Mouse (Mus musculus): ENCODE data around the gene C2cd4d. TPM values are rescaled to one million over a fixed set of nuclear protein-coding genes. Genes with fewer than 3 reads are reported as not detected.

The C2cd4d gene
- under 1 TPM in 1 of 2 experiments, not detected in 1; 0.44 TPM for total RNA-seq (2021)
- long read RNA-seq, experiment 1, result 0 reads
- long read RNA-seq, experiment 2, partial matches to known transcripts, result 1 of 1 reads
- long read RNA-seq, experiment 2, other reads (novel, unspliced or antisense), result 0 of 1 reads

- peak within 1 kb of the TSS; percentile 52 for H3K4me3 ChIP-seq
- intact Hi-C loops (cut with DNase I), result loop anchor here (10.0 kb wide), 1 partner anchor 543 kb away; no protein-coding TSS in a partner anchor
- no peak within 1 kb of the TSS for H3K27ac ChIP-seq
- no peak for TF ChIP-seq CTCF (IDR thresholded peaks at IDR 0.05)
- DNase-seq (ENCODE audit: extremely low spot score in 1 of 2, low spot score in 2 of 2), result no peak
Measured at GRCm38 (mm10) chr3:94362138-94362537, at the start of gene C2cd4d. Gene C2cd4d (plus strand): TSS chr3:94362438.

DNA sequence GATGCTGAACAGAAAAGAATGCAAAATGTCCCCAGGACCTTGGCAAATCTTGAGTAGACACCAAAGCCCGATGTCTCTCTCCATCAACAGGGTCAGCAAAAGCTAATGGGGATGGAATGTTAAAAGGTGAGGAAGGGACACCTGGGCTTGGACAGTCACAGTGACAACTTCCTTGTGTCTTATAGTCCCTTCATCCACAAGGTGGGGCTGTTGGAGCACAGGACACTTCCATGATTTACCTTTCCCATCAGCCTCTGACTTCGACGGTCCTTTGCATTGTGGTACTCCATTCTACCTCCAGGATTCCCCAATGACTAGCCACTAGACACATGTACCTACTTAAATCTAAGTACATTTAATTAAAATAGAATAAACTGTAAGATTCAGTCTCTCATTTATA is 33.6 kb upstream of the C2cd4d start:
- H3K4me3 ChIP-seq, result no peak overlapping the region
- DNase-seq (ENCODE audit: extremely low spot score in 1 of 2, low spot score in 2 of 2), result no peak
- intact Hi-C loops (cut with DNase I), result no loop called here
- no peak overlapping the region for H3K27ac ChIP-seq
- peak; percentile 38 for TF ChIP-seq CTCF (IDR thresholded peaks at IDR 0.05)

GRCm38 (mm10) chr3:94334442-94334841 is 27.8 kb upstream of the C2cd4d start:
- intact Hi-C loops (cut with DNase I), result no loop called here
- H3K27ac ChIP-seq, result no peak overlapping the region
- no peak for TF ChIP-seq CTCF (IDR thresholded peaks at IDR 0.05)
- no peak for DNase-seq (ENCODE audit: extremely low spot score in 1 of 2, low spot score in 2 of 2)
- no peak overlapping the region for H3K4me3 ChIP-seq

- no peak overlapping the region for H3K4me3 ChIP-seq
- TF ChIP-seq CTCF (IDR thresholded peaks at IDR 0.05), result no peak
- intact Hi-C loops (cut with DNase I), result no loop called here
- H3K27ac ChIP-seq, result no peak overlapping the region
- no peak for DNase-seq (ENCODE audit: extremely low spot score in 1 of 2, low spot score in 2 of 2)
Measured at GRCm38 (mm10) chr3:94338522-94338921, 23.7 kb upstream of the C2cd4d start.

DNA sequence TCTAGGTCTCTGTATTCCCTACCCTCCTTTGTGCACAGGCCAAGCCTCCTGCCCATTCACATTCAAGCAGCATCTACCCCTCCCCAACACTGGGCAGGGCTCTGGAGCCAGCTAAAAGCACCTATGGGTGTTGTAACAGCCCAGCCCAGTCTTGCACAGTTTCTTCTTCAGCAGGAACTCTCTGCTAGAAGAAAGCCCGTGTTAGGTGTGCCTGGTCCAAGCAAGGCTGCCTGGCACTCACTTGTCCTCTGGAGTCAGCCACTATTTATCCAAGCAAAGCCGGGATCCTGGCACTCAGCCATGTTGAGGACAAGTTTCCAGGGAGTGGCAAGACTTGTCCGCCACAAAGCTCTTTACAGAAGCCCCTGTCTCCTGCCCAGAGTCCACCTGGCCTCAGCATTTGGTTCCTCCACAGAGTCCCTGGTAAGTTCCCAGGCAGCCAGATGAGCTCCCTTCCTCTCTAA is 20.2 kb upstream of the C2cd4d start, which contains the start of gene Them5:
Gene Them5 (plus strand): TSS at position 141 of the 464 bp plus-strand sequence.
- no peak for TF ChIP-seq CTCF (IDR thresholded peaks at IDR 0.05)
- DNase-seq (ENCODE audit: extremely low spot score in 1 of 2, low spot score in 2 of 2), result no peak
- intact Hi-C loops (cut with DNase I), result no loop called here
- no peak within 1 kb of the TSS for H3K4me3 ChIP-seq
- H3K27ac ChIP-seq, result no peak within 1 kb of the TSS

- Histone ChIP-seq H3K27ac (no peak overlapping the region), H3K4me3 (no peak overlapping the region)
- intact Hi-C loops (cut with DNase I), result no loop called here
- no peak for TF ChIP-seq CTCF (IDR thresholded peaks at IDR 0.05)
- no peak for DNase-seq (ENCODE audit: extremely low spot score in 1 of 2, low spot score in 2 of 2)
Measured at GRCm38 (mm10) chr3:94342552-94342951, 19.7 kb upstream of the C2cd4d start.

GRCm38 (mm10) chr3:94344182-94344581 is 18.1 kb upstream of the C2cd4d start:
- H3K27ac ChIP-seq, result no peak overlapping the region
- intact Hi-C loops (cut with DNase I), result no loop called here
- no peak for DNase-seq (ENCODE audit: extremely low spot score in 1 of 2, low spot score in 2 of 2)
- no peak overlapping the region for H3K4me3 ChIP-seq
- no peak for TF ChIP-seq CTCF (IDR thresholded peaks at IDR 0.05)

GRCm38 (mm10) chr3:94344897-94345296 is 17.3 kb upstream of the C2cd4d start:
- intact Hi-C loops (cut with DNase I), result no loop called here
- H3K4me3 ChIP-seq, result no peak overlapping the region
- no peak for TF ChIP-seq CTCF (IDR thresholded peaks at IDR 0.05)
- no peak overlapping the region for H3K27ac ChIP-seq
- no peak for DNase-seq (ENCODE audit: extremely low spot score in 1 of 2, low spot score in 2 of 2)

DNA sequence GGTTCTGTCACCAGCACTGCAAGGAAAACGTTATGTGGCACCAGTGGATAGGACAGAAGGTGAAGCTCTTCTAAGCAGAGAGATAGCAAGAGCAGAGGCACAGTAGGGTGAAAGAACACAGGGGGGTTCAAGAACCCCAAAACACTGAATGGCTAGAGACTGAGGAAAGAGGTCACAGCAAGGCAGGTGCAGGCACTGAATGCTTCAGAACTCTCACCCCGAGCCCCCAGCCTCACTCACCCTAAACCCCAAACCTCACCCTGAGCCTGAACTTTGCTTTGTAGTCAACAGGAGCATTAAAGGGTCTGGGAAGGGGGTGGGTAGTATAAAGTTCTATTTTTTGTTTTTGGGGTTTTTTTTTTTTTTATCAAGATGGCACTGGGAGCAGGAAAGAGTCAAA is 14.1 kb upstream of the C2cd4d start:
- Histone ChIP-seq H3K27ac (no peak overlapping the region), H3K4me3 (no peak overlapping the region)
- DNase-seq (ENCODE audit: extremely low spot score in 1 of 2, low spot score in 2 of 2), result no peak
- intact Hi-C loops (cut with DNase I), result no loop called here
- TF ChIP-seq CTCF (IDR thresholded peaks at IDR 0.05), result no peak

DNA sequence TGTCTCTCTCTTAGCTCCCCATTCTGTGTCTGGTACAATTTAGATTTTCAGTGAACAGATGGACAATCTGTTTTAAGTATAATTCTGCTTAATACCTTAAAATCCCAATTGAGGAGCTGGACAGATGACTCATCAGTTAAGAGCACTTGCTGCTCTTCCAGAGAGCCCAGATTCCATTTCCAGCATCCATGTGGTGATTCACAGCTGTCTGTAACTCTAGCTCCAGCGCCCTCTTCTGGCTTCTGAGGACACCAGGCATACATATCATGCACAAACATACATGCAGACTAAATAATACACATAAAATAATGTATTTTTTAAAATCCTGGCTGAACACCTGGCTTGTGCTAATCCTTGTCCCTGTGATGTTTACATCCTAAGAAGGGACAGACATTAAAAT is 1.4 kb upstream of the C2cd4d start:
- TF ChIP-seq CTCF (IDR thresholded peaks at IDR 0.05), result peak; percentile 46

DNA sequence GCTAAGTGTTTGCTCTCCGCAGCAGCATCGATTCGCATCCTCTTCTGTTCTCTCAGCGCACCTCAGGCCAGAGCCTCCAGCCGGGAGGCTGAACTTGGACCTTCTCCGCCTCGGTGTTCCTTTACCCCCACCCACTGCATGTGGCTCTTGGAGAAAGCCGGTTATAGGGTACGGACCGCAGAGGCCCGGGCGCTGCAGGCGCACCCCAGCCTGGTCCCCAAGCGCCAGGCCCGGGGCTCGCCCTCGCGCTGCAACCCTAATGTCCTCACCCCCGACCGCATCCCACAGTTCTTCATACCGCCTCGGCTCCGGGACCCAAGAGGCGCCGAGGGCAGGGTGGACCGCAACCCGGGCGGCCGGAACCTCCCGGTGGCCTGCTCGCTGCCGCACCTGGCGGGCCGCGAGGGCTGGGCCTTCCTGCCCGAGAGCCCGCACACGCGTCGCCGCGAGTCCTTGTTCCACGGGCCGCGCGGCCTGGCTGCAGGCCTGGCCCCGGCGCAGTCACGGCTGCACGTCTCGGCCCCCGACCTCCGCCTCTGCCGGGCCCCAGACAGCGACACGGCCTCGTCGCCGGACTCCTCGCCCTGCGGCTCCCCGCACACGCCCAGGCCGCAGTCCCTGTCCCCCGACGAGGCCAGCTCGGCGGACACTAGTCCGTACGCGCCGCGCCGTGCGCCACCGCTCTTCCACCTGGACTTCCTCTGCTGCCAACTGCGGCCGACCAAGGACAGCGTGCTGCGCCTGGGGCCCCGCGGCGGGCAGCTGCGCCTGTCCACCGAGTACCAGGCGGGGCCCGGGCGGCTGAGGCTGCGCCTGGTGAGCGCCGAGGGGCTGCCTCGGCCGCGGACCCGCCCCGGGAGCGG is 1.3 kb downstream of the C2cd4d start:
- intact Hi-C loops (cut with DNase I), result loop anchor here (10.0 kb wide), 1 partner anchor 541 kb away; no protein-coding TSS in a partner anchor
- Histone ChIP-seq H3K4me3 (peak overlapping the region; percentile 52), H3K27ac (no peak overlapping the region)
- TF ChIP-seq CTCF (IDR thresholded peaks at IDR 0.05), result no peak
- DNase-seq (ENCODE audit: extremely low spot score in 1 of 2, low spot score in 2 of 2), result peak in 1 of 2 experiments; percentile 41

More for the DNA sequence above, 1.4 kb upstream of the C2cd4d start:
- Histone ChIP-seq H3K27ac (no peak overlapping the region), H3K4me3 (no peak overlapping the region)
- intact Hi-C loops (cut with DNase I), result loop anchor here (10.0 kb wide), 1 partner anchor 544 kb away; no protein-coding TSS in a partner anchor
- no peak for DNase-seq (ENCODE audit: extremely low spot score in 1 of 2, low spot score in 2 of 2)

DNA sequence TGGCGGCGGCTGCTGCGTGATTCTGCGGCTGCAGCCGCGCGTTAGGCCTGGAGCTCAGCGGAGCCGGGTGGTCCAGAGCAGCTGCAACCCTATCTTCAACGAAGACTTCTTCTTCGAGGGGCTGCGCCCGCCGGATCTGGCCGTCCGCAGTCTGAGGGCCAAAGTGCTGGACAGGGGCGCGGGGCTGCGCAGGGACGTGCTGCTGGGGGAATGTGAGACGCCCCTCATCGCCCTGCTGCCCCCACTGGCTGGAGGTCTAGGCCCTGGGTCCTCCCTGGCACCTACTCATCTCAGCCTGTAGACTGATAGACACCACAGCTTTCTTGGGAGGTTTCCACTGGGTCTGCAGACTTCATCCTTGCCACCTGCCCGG is 1.9 kb downstream of the C2cd4d start:
- TF ChIP-seq CTCF (IDR thresholded peaks at IDR 0.05), result no peak
- H3K4me3 ChIP-seq, result peak overlapping the region; percentile 52
- peak in 1 of 2 experiments; percentile 45 for DNase-seq (ENCODE audit: extremely low spot score in 1 of 2, low spot score in 2 of 2)
- no peak overlapping the region for H3K27ac ChIP-seq
- intact Hi-C loops (cut with DNase I), result loop anchor here (10.0 kb wide), 1 partner anchor 541 kb away; no protein-coding TSS in a partner anchor

Measured in left cerebral cortex, adult 2 months (tissue).